Mouse (Mus musculus): ENCODE measurements around the gene Myo1f. TPM values are rescaled to one million over a fixed set of nuclear protein-coding genes. Genes with fewer than 3 reads are reported as not detected.

The Myo1f gene
- total and polyA plus RNA-seq, 3 experiments: 0.08 to 0.40 TPM; not detected in 1

DNA sequence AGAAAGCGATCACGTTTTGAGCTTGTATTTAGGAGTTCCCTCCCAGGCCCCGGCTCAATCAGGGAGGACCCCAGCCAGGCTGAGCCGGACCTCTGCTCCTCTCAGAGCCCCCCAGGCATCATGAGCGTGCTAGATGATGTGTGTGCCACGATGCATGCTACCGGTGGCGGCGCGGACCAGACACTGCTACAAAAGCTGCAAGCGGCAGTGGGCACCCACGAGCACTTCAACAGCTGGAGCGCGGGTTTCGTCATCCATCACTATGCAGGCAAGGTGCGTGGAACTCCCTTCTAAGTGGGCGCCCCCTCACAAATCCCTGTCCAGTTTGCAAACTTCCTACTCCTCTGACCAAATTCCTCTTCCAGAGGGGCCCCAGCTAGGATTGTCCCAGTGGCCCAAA is 30.5 kb downstream of the Myo1f start:
- Histone ChIP-seq H3K9ac (ENCODE audit: control insufficient read depth, low read depth, low read length, poor library complexity, severe bottlenecking) (no peak overlapping the region), H3K4me3 (ENCODE audit: control insufficient read depth in 1 of 2, insufficient read depth in 1 of 2, low read depth in 2 of 2, low read length in 2 of 2) (no peak overlapping the region)

GRCm38 (mm10) chr17:33597271-33597670 is 41.8 kb downstream of the Myo1f start:
- Histone ChIP-seq H3K79me2 (ENCODE audit: control insufficient read depth, insufficient read depth, low read length, poor library complexity) (no peaks in the 10 kb centered on the region), H3K4me3 (ENCODE audit: control insufficient read depth in 1 of 2, insufficient read depth in 1 of 2, low read depth in 2 of 2, low read length in 2 of 2) (no peak overlapping the region), H3K36me3 (ENCODE audit: control insufficient read depth in 1 of 2, insufficient read depth in 2 of 2, low read length in 2 of 2) (no peaks in the 10 kb centered on the region), H3K27me3 (ENCODE audit: control insufficient read depth in 1 of 2, insufficient read depth in 2 of 2, low read length in 2 of 2) (no peaks in the 10 kb centered on the region), H3K9ac (ENCODE audit: control insufficient read depth, low read depth, low read length, poor library complexity, severe bottlenecking) (no peak overlapping the region), H3K9me3 (replicated peaks; ENCODE audit: insufficient read depth, low read length) (no peaks in the 10 kb centered on the region), H3K4me1 (ENCODE audit: control insufficient read depth in 1 of 2, insufficient read depth in 2 of 2, low read length in 2 of 2) (no peaks in the 10 kb centered on the region), H3K27ac (ENCODE audit: control insufficient read depth, low read depth, low read length) (no peak overlapping the region)
- peak; percentile 51 for TF ChIP-seq ZC3H11A (IDR thresholded peaks at IDR 0.05; ENCODE audit: low read depth, low read length)
- TF ChIP-seq ELF1 (IDR thresholded peaks at IDR 0.05; ENCODE audit: low read depth, low read length): no peak
- peak; percentile 23 to 45 (median 39); a peak in 4 of 6 replicates for TF ChIP-seq CTCF (IDR thresholded peaks at IDR 0.05 in 2 of 3, conservative IDR thresholded peaks at IDR 0.05 in 1 of 3; ENCODE audit: control insufficient read depth in 1 of 3, insufficient read depth in 1 of 3, low read depth in 2 of 3, low read length in 3 of 3, poor library complexity in 1 of 3, severe bottlenecking in 1 of 3)
- TF ChIP-seq RAD21 (IDR thresholded peaks at IDR 0.05; ENCODE audit: low read depth, low read length): peak; percentile 51
- peak; percentile 60 for TF ChIP-seq SMC3 (IDR thresholded peaks at IDR 0.05; ENCODE audit: low read depth, low read length)
- peak; percentile 38 for DNase-seq (ENCODE audit: low read depth, low spot score)

More for the DNA sequence above, 30.5 kb downstream of the Myo1f start:
- no peak for DNase-seq (ENCODE audit: low read depth, low spot score)
- Histone ChIP-seq H3K4me1 (ENCODE audit: control insufficient read depth in 1 of 2, insufficient read depth in 2 of 2, low read length in 2 of 2) (no peaks in the 10 kb centered on the region), H3K36me3 (ENCODE audit: control insufficient read depth in 1 of 2, insufficient read depth in 2 of 2, low read length in 2 of 2) (no peaks in the 10 kb centered on the region), H3K27me3 (ENCODE audit: control insufficient read depth in 1 of 2, insufficient read depth in 2 of 2, low read length in 2 of 2) (peaks cover 0 to 2% of the 10 kb centered on the region in 2 experiments; a peak in 2 of 4 replicates), H3K9me3 (replicated peaks; ENCODE audit: insufficient read depth, low read length) (no peaks in the 10 kb centered on the region), H3K79me2 (ENCODE audit: control insufficient read depth, insufficient read depth, low read length, poor library complexity) (no peaks in the 10 kb centered on the region), H3K27ac (ENCODE audit: control insufficient read depth, low read depth, low read length) (no peak overlapping the region)
- TF ChIP-seq BHLHE40 (IDR thresholded peaks at IDR 0.05; ENCODE audit: borderline replicate concordance, low read depth, low read length): no peak
- TF ChIP-seq ETS1 (IDR thresholded peaks at IDR 0.05; ENCODE audit: low read depth, low read length): no peak
- no peak for TF ChIP-seq MYC (IDR thresholded peaks at IDR 0.05; ENCODE audit: low read depth, low read length)
- no peak for TF ChIP-seq CHD2 (IDR thresholded peaks at IDR 0.05; ENCODE audit: low read length)
- no peak for TF ChIP-seq E2F4 (IDR thresholded peaks at IDR 0.05; ENCODE audit: borderline replicate concordance, low read depth, low read length)
- TF ChIP-seq USF2 (IDR thresholded peaks at IDR 0.05; ENCODE audit: borderline replicate concordance in 1 of 2, insufficient read depth in 1 of 2, low read depth in 1 of 2, low read length in 2 of 2): no peak
- TF ChIP-seq POLR2AphosphoS5 (IDR thresholded peaks at IDR 0.05; ENCODE audit: borderline replicate concordance, low read depth, low read length): no peak
- no peak for TF ChIP-seq CHD1 (IDR thresholded peaks at IDR 0.05; ENCODE audit: low read depth, low read length)
- no peak for TF ChIP-seq NELFE (IDR thresholded peaks at IDR 0.05; ENCODE audit: low read depth, low read length)
- no peak for TF ChIP-seq MAX (IDR thresholded peaks at IDR 0.05; ENCODE audit: low read length)
- no peak for TF ChIP-seq GABPA (IDR thresholded peaks at IDR 0.05; ENCODE audit: low read depth, low read length)
- no peak for TF ChIP-seq ELF1 (IDR thresholded peaks at IDR 0.05; ENCODE audit: low read depth, low read length)
- no peak for TF ChIP-seq ZMIZ1 (IDR thresholded peaks at IDR 0.05; ENCODE audit: low read depth, low read length)
- TF ChIP-seq JUND (IDR thresholded peaks at IDR 0.05; ENCODE audit: low read depth, low read length): no peak
- no peak for TF ChIP-seq TAL1 (IDR thresholded peaks at IDR 0.05; ENCODE audit: low read length)
- no peak for TF ChIP-seq MAFK (IDR thresholded peaks at IDR 0.05; ENCODE audit: borderline replicate concordance, low read depth, low read length)
- TF ChIP-seq EP300 (IDR thresholded peaks at IDR 0.05; ENCODE audit: low read depth in 1 of 2, low read length in 2 of 2): no peak

Data from MEL (cell line).